Mouse (Mus musculus) neural tube, embryonic 10.5 days (tissue): Measurements from ENCODE around the gene Hs3st4.

Experiments used
- DNase-seq: peaks from one replicate; pipeline ENCODE4 v3.0.0-alpha.2; 2017; ENCODE audit warnings: low spot score; ENCODE audit errors: extremely low spot score

Hs3st4 gene

GRCm38 (mm10) chr7:124341510-124341909 is 358.8 kb downstream of the Hs3st4 start:
- DNase-seq: no peak

GRCm38 (mm10) chr7:124347218-124348017 is 364.7 kb downstream of the Hs3st4 start:
- no peak for DNase-seq

- no peak for DNase-seq
Observed at GRCm38 (mm10) chr7:124354035-124354434, 371.4 kb downstream of the Hs3st4 start.

- DNase-seq: no peak
Observed at GRCm38 (mm10) chr7:124358068-124358467, 375.4 kb downstream of the Hs3st4 start.

GRCm38 (mm10) chr7:124359836-124360235 is 377.2 kb downstream of the Hs3st4 start:
- DNase-seq: no peak

GRCm38 (mm10) chr7:124372297-124372696 is 389.6 kb downstream of the Hs3st4 start:
- DNase-seq: no peak

GRCm38 (mm10) chr7:124372697-124373096 is 390.0 kb downstream of the Hs3st4 start:
- no peak for DNase-seq

- no peak for DNase-seq
Observed at GRCm38 (mm10) chr7:124383489-124383888, 400.8 kb downstream of the Hs3st4 start.

- no peak for DNase-seq
Observed at GRCm38 (mm10) chr7:124399184-124399583, 416.5 kb downstream of the Hs3st4 start.

GRCm38 (mm10) chr7:124426951-124427350 is 444.3 kb downstream of the Hs3st4 start:
- DNase-seq: no peak
